ENCODE assay signal across 9 mouse cellular contexts in genomic region chr1:168392500-168392853, GRCm38 (mm10). TPM values are rescaled to one million over a fixed set of nuclear protein-coding genes. Genes with fewer than 3 reads are reported as not detected.
DNase-seq lines count a peak whose midpoint lies in the region; ATAC-seq lines count a peak whose summit lies in the region.
"Had no signal": no experiment of that assay in that cellular context is flagged by ENCODE, and none has a peak within 500 bp of the region (broad histone marks: within the 10 kb centered on the region; RNA-seq: fewer than 3 reads in every experiment).

No protein-coding gene starts in this region.

- 56% methylated on average over 5 of the region's 5 CpGs for WGBS in heart, embryonic 16.5 days
- WGBS in neural tube, embryonic 11.5 days: 20% methylated on average over 5 of the region's 5 CpGs
- WGBS in limb, embryonic 11.5 days: 14% methylated on average over 5 of the region's 5 CpGs

- peaks cover 64% of the 10 kb centered on the region for H3K4me1 ChIP-seq in heart, embryonic 16.5 days (ENCODE audit: control insufficient read depth, insufficient read depth, low read length)
- H3K4me1 ChIP-seq in neural tube, embryonic 11.5 days (ENCODE audit: control insufficient read depth, insufficient read depth, low read length): peaks cover 24% of the 10 kb centered on the region
- H3K4me1 ChIP-seq in limb, embryonic 11.5 days (ENCODE audit: control insufficient read depth, insufficient read depth, low read length): peaks cover 43% of the 10 kb centered on the region

- no peak for ATAC-seq in heart, embryonic 16.5 days (replicated peaks; ENCODE audit: extremely low read depth, insufficient read depth, low FRiP score)
- ATAC-seq in neural tube, embryonic 11.5 days (ENCODE audit: insufficient read depth, low FRiP score, low TSS enrichment): peak; percentile 49; the same call in 1 of the 2 replicates
- no peak for ATAC-seq in limb, embryonic 11.5 days (ENCODE audit: insufficient number of reproducible peaks, low FRiP score, low TSS enrichment, low read depth)
- ATAC-seq in activated CD4-positive, CD25-positive, alpha-beta regulatory T cell, adult 4 months: no peak

- H3K9ac ChIP-seq in heart, embryonic 16.5 days (ENCODE audit: low read length): peak overlapping the region; percentile 69
- no peak overlapping the region for H3K9ac ChIP-seq in neural tube, embryonic 11.5 days (ENCODE audit: low read length)
- no peak overlapping the region for H3K9ac ChIP-seq in limb, embryonic 11.5 days (ENCODE audit: low read length)

- H3K9me3 ChIP-seq in heart, embryonic 16.5 days (replicated peaks; ENCODE audit: control insufficient read depth, low read length): no peaks in the 10 kb centered on the region
- H3K9me3 ChIP-seq in neural tube, embryonic 11.5 days (ENCODE audit: control insufficient read depth, low read length): no peaks in the 10 kb centered on the region
- no peaks in the 10 kb centered on the region for H3K9me3 ChIP-seq in limb, embryonic 11.5 days (ENCODE audit: control insufficient read depth, low read length)

- intact Hi-C loops in heart, postnatal 36 days (cut with DNase I): loop anchor here (2.0 kb wide), 1 partner anchor 38 kb away; no protein-coding TSS in a partner anchor

- DNase-seq in heart, postnatal 36 days: no peak
- no peak for DNase-seq in neural tube, embryonic 11.5 days (ENCODE audit: low spot score)
- no peak for DNase-seq in neural tube, embryonic 10.5 days (ENCODE audit: extremely low spot score, low spot score)
- DNase-seq in limb, embryonic 11.5 days (ENCODE audit: low spot score): no peak
- DNase-seq in cerebellum, postnatal 14 days: no peak
- no peak for DNase-seq in layer of hippocampus, adult 18-20 months (ENCODE audit: low spot score in 2 of 2)

- H3K4me3 ChIP-seq in heart, embryonic 16.5 days (ENCODE audit: low read length): peak overlapping the region; percentile 30
- H3K4me3 ChIP-seq in neural tube, embryonic 11.5 days (ENCODE audit: low read depth, low read length): no peak overlapping the region
- no peak overlapping the region for H3K4me3 ChIP-seq in limb, embryonic 11.5 days (ENCODE audit: low read depth, low read length)

- peak overlapping the region; percentile 59 for H3K4me2 ChIP-seq in heart, embryonic 16.5 days (ENCODE audit: low read depth, low read length)
- H3K4me2 ChIP-seq in neural tube, embryonic 11.5 days (ENCODE audit: low read depth): no peak overlapping the region
- peak overlapping the region; percentile 20; the same call in 1 of the 2 replicates for H3K4me2 ChIP-seq in limb, embryonic 11.5 days (ENCODE audit: low read depth, severe bottlenecking)

- peak overlapping the region; percentile 94 for H3K27ac ChIP-seq in heart, embryonic 16.5 days (ENCODE audit: low read length)
- H3K27ac ChIP-seq in neural tube, embryonic 11.5 days (ENCODE audit: low read depth, low read length): no peak overlapping the region
- H3K27ac ChIP-seq in limb, embryonic 11.5 days (replicated peaks; ENCODE audit: low read depth, low read length): peak overlapping the region; percentile 72

- H3K27me3 ChIP-seq in heart, embryonic 16.5 days (ENCODE audit: control insufficient read depth, insufficient read depth, low read length): no peaks in the 10 kb centered on the region
- H3K27me3 ChIP-seq in neural tube, embryonic 11.5 days (ENCODE audit: control insufficient read depth, insufficient read depth, low read length): no peaks in the 10 kb centered on the region
- H3K27me3 ChIP-seq in limb, embryonic 11.5 days (ENCODE audit: control insufficient read depth, insufficient read depth, low read length): no peaks in the 10 kb centered on the region
- H3K27me3 ChIP-seq: CH12.LX had no signal

- peaks cover 9% of the 10 kb centered on the region; the same call in 1 of the 2 replicates for H3K36me3 ChIP-seq in heart, embryonic 16.5 days (ENCODE audit: control insufficient read depth, insufficient read depth)
- H3K36me3 ChIP-seq in neural tube, embryonic 11.5 days (ENCODE audit: control insufficient read depth, insufficient read depth, low read length): peaks cover 2% of the 10 kb centered on the region; the same call in 1 of the 2 replicates
- H3K36me3 ChIP-seq in limb, embryonic 11.5 days (ENCODE audit: control insufficient read depth, insufficient read depth, low read length): no peaks in the 10 kb centered on the region; the same call in 1 of the 2 replicates

RNA-seq across cellular contexts. Expression of gene Pbx1, which starts 39.6 kb away (rescaled TPM):
- 18.0 and 20.7 TPM in 2 replicates for polyA plus RNA-seq in heart, embryonic 16.5 days (2015; fragmentation: Nextera tagmentation; extraction: Ambion mirVana)
- total RNA-seq in heart, postnatal 36 days (2021): 10 to 100 TPM; 47.2 to 63.0 TPM
- polyA plus RNA-seq in neural tube, embryonic 11.5 days (2014; fragmentation: Nextera tagmentation; extraction: Ambion mirVana): 45.8 and 47.9 TPM in 2 replicates
- polyA plus RNA-seq in limb, embryonic 11.5 days (2014; fragmentation: Nextera tagmentation; extraction: Ambion mirVana): 43.7 and 44.2 TPM in 2 replicates
- under 1 TPM in 1 of 2 experiments, not detected in 1; 0.08 TPM for polyA plus RNA-seq in activated CD4-positive, CD25-positive, alpha-beta regulatory T cell, adult 4 months (2017; shearing (Covaris generic))
- total RNA-seq in layer of hippocampus, adult 18-20 months (2021): 100 to 1,000 TPM; 122 to 127 TPM
- total RNA-seq: CH12.LX had no signal

Comparison
In these comparisons a context has a peak if more than half of its experiments do, and no peak if none do; other contexts are left out.
1. RNA of gene Pbx1, which starts 39.6 kb away (polyA plus RNA-seq): 45.8 to 47.9 TPM in neural tube, embryonic 11.5 days, 43.7 to 44.2 TPM in limb, embryonic 11.5 days and 18.0 to 20.7 TPM in heart, embryonic 16.5 days; 0.08 TPM in activated CD4-positive, CD25-positive, alpha-beta regulatory T cell, adult 4 months; every median in the first group is over 10 times any median in the second.